Mouse (Mus musculus): ENCODE data around the gene 6030458C11Rik. TPM values are rescaled to one million over a fixed set of nuclear protein-coding genes. Genes with fewer than 3 reads are reported as not detected.

6030458C11Rik gene
- polyA plus RNA-seq, 1 experiment from 2014 or later: 49.6 TPM

- Histone ChIP-seq H3K27ac (no peak overlapping the region), H3K36me3 (no peaks in the 10 kb centered on the region), H3K4me2 (replicated peaks) (no peak overlapping the region), H3K9ac (no peak overlapping the region), H3K4me3 (no peak overlapping the region), H3K27me3 (no peaks in the 10 kb centered on the region), H3K4me1 (no peaks in the 10 kb centered on the region), H3K9me3 (no peaks in the 10 kb centered on the region)
- 0 out of 2 replicates have a peak, but pooled peaks have one; percentile 15 for ATAC-seq (ENCODE audit: insufficient number of reproducible peaks, insufficient read depth, low FRiP score, low TSS enrichment)
- WGBS: 75% methylated on average over 13 of the region's 16 CpGs
These were observed 42.6 kb downstream of the 6030458C11Rik start for GRCm38 (mm10) chr15:12781729-12782326.

GRCm38 (mm10) chr15:12781296-12781695 lies 43.2 kb downstream of the 6030458C11Rik start:
- Histone ChIP-seq H3K9me3 (no peaks in the 10 kb centered on the region), H3K4me2 (replicated peaks) (no peak overlapping the region), H3K27ac (no peak overlapping the region), H3K4me3 (no peak overlapping the region), H3K4me1 (no peaks in the 10 kb centered on the region), H3K9ac (no peak overlapping the region), H3K27me3 (no peaks in the 10 kb centered on the region), H3K36me3 (no peaks in the 10 kb centered on the region)
- ATAC-seq (ENCODE audit: insufficient number of reproducible peaks, insufficient read depth, low FRiP score, low TSS enrichment): no peak
- 87% methylated on average over 6 of the region's 6 CpGs for WGBS

- Histone ChIP-seq H3K9ac (no peak overlapping the region), H3K27ac (no peak overlapping the region), H3K27me3 (no peaks in the 10 kb centered on the region), H3K9me3 (no peaks in the 10 kb centered on the region), H3K4me2 (replicated peaks) (no peak overlapping the region), H3K4me3 (no peak overlapping the region), H3K36me3 (no peaks in the 10 kb centered on the region), H3K4me1 (no peaks in the 10 kb centered on the region)
- 81% methylated on average over 11 of the region's 11 CpGs for WGBS
- ATAC-seq (ENCODE audit: insufficient number of reproducible peaks, insufficient read depth, low FRiP score, low TSS enrichment): no peak
These were observed 50.2 kb downstream of the 6030458C11Rik start for GRCm38 (mm10) chr15:12774149-12774753.

- no peaks in the 10 kb centered on the region for H3K36me3 ChIP-seq
- H3K27ac ChIP-seq: no peak overlapping the region
- H3K9me3 ChIP-seq: no peaks in the 10 kb centered on the region
- H3K9ac ChIP-seq: no peak overlapping the region
- no peaks in the 10 kb centered on the region for H3K27me3 ChIP-seq
- H3K4me1 ChIP-seq: no peaks in the 10 kb centered on the region
- H3K4me2 ChIP-seq (replicated peaks): no peak overlapping the region
- 49% methylated on average over 7 of the region's 7 CpGs for WGBS
- H3K4me3 ChIP-seq: no peak overlapping the region
- no peak for ATAC-seq (ENCODE audit: insufficient number of reproducible peaks, insufficient read depth, low FRiP score, low TSS enrichment)
These were observed 53.5 kb downstream of the 6030458C11Rik start for GRCm38 (mm10) chr15:12770958-12771357.

- H3K9ac ChIP-seq: no peak overlapping the region
- WGBS: 79% methylated on average over 4 of the region's 4 CpGs
These were observed 57.6 kb downstream of the 6030458C11Rik start for GRCm38 (mm10) chr15:12766848-12767247.

GRCm38 (mm10) chr15:12763147-12763546 lies 61.3 kb downstream of the 6030458C11Rik start:
- Histone ChIP-seq H3K4me3 (no peak overlapping the region), H3K9me3 (no peaks in the 10 kb centered on the region), H3K27me3 (no peaks in the 10 kb centered on the region), H3K9ac (no peak overlapping the region), H3K27ac (no peak overlapping the region), H3K4me1 (0 out of 2 replicates have a peak, but pooled peaks cover 10% of the 10 kb centered on the region), H3K36me3 (no peaks in the 10 kb centered on the region), H3K4me2 (replicated peaks) (no peak overlapping the region)
- no peak for ATAC-seq (ENCODE audit: insufficient number of reproducible peaks, insufficient read depth, low FRiP score, low TSS enrichment)
- 68% methylated on average over 10 of the region's 10 CpGs for WGBS

More at GRCm38 (mm10) chr15:12766848-12767247, 57.6 kb downstream of the 6030458C11Rik start:
- H3K4me2 ChIP-seq (replicated peaks): no peak overlapping the region
- H3K36me3 ChIP-seq: no peaks in the 10 kb centered on the region
- no peaks in the 10 kb centered on the region for H3K9me3 ChIP-seq
- no peak overlapping the region for H3K4me3 ChIP-seq
- H3K4me1 ChIP-seq: 0 out of 2 replicates have a peak, but pooled peaks cover 8% of the 10 kb centered on the region
- H3K27me3 ChIP-seq: no peaks in the 10 kb centered on the region
- no peak for ATAC-seq (ENCODE audit: insufficient number of reproducible peaks, insufficient read depth, low FRiP score, low TSS enrichment)
- no peak overlapping the region for H3K27ac ChIP-seq

- no peak for ATAC-seq (ENCODE audit: insufficient number of reproducible peaks, insufficient read depth, low FRiP score, low TSS enrichment)
- no peak overlapping the region for H3K27ac ChIP-seq
- H3K36me3 ChIP-seq: no peaks in the 10 kb centered on the region
- H3K4me3 ChIP-seq: no peak overlapping the region
- H3K9ac ChIP-seq: no peak overlapping the region
- no peaks in the 10 kb centered on the region for H3K9me3 ChIP-seq
- H3K27me3 ChIP-seq: no peaks in the 10 kb centered on the region
- H3K4me2 ChIP-seq (replicated peaks): no peak overlapping the region
- 68% methylated on average over 11 of the region's 11 CpGs for WGBS
- 0 out of 2 replicates have a peak, but pooled peaks cover 10% of the 10 kb centered on the region for H3K4me1 ChIP-seq
These were observed 62.1 kb downstream of the 6030458C11Rik start for GRCm38 (mm10) chr15:12762258-12762913.

- H3K4me1 ChIP-seq: 0 out of 2 replicates have a peak, but pooled peaks cover 10% of the 10 kb centered on the region
- H3K9me3 ChIP-seq: no peaks in the 10 kb centered on the region
- H3K4me2 ChIP-seq (replicated peaks): no peak overlapping the region
- WGBS: 84% methylated on average over 6 of the region's 6 CpGs
- no peak overlapping the region for H3K9ac ChIP-seq
- H3K4me3 ChIP-seq: no peak overlapping the region
- H3K36me3 ChIP-seq: no peaks in the 10 kb centered on the region
- no peaks in the 10 kb centered on the region for H3K27me3 ChIP-seq
- H3K27ac ChIP-seq: no peak overlapping the region
- no peak for ATAC-seq (ENCODE audit: insufficient number of reproducible peaks, insufficient read depth, low FRiP score, low TSS enrichment)
These were observed 63.7 kb downstream of the 6030458C11Rik start for GRCm38 (mm10) chr15:12760747-12761146.

GRCm38 (mm10) chr15:12758461-12758860 lies 66.0 kb downstream of the 6030458C11Rik start:
- peaks cover 11% of the 10 kb centered on the region; the same call in 1 of the 2 replicates for H3K4me1 ChIP-seq
- 53% methylated on average over 5 of the region's 5 CpGs for WGBS
- no peaks in the 10 kb centered on the region for H3K27me3 ChIP-seq
- no peak overlapping the region for H3K27ac ChIP-seq
- ATAC-seq (ENCODE audit: insufficient number of reproducible peaks, insufficient read depth, low FRiP score, low TSS enrichment): no peak
- no peak overlapping the region for H3K9ac ChIP-seq
- H3K36me3 ChIP-seq: no peaks in the 10 kb centered on the region
- H3K9me3 ChIP-seq: no peaks in the 10 kb centered on the region
- H3K4me3 ChIP-seq: no peak overlapping the region
- no peak overlapping the region for H3K4me2 ChIP-seq (replicated peaks)

Small RNAs within 50 kb of the gene (microRNA-seq; reads per million reads assigned to microRNA genes)
- not detected for gene Gm47288

Other genes starting within 250 kb of the 6030458C11Rik start
- 13.7 and 15.8 TPM in 2 replicates for gene Pdzd2, start 84.7 kb downstream of the 6030458C11Rik start, polyA plus RNA-seq (2016; fragmentation: Nextera tagmentation; extraction: Ambion mirVana)
- 58.8 and 60.7 TPM in 2 replicates for gene Drosha, start 166 bp upstream of the 6030458C11Rik start, polyA plus RNA-seq (2016; fragmentation: Nextera tagmentation; extraction: Ambion mirVana)

Measured in embryonic facial prominence, embryonic 12.5 days (tissue).